Mouse (Mus musculus): ENCODE data around the gene Ctse.

- TF ChIP-seq TAL1 (IDR thresholded peaks at IDR 0.05; ENCODE audit: low read length) = no peak
- no peak for TF ChIP-seq GATA1 (IDR thresholded peaks at IDR 0.05; ENCODE audit: low read length)
These were observed 34.3 kb downstream of the Ctse start for GRCm38 (mm10) chr1:131672361-131672760.
